Mouse (Mus musculus): Measurements from ENCODE around the gene Slc17a7. TPM values are rescaled to one million over a fixed set of nuclear protein-coding genes. Genes with fewer than 3 reads are reported as not detected.

The Slc17a7 gene
- polyA plus RNA-seq, 1 experiment: 3.6 TPM

GRCm38 (mm10) chr7:45211070-45211469 is 47.3 kb downstream of the Slc17a7 start:
- H3K27me3 ChIP-seq (ENCODE audit: control insufficient read depth, insufficient read depth, insufficient read length): peaks cover 9% of the 10 kb centered on the region
- H3ac ChIP-seq (ENCODE audit: control insufficient read depth, insufficient read length): no peak overlapping the region
- H3K36me3 ChIP-seq (ENCODE audit: control insufficient read depth, insufficient read depth): no peaks in the 10 kb centered on the region
- H3K4me3 ChIP-seq: no peak overlapping the region
- no peak overlapping the region for H3K4me2 ChIP-seq (ENCODE audit: low read depth)
- H3K79me2 ChIP-seq (ENCODE audit: control insufficient read depth, insufficient read depth): no peaks in the 10 kb centered on the region
- no peak for TF ChIP-seq TCF3 (IDR thresholded peaks at IDR 0.05; ENCODE audit: insufficient read length, low read depth)
- TF ChIP-seq CEBPB (IDR thresholded peaks at IDR 0.05; ENCODE audit: insufficient read depth, poor library complexity, severe bottlenecking): no peak

- H3K36me3 ChIP-seq (ENCODE audit: control insufficient read depth, insufficient read depth): no peaks in the 10 kb centered on the region
- no peak within 1 kb of the TSS for H3K4me2 ChIP-seq (ENCODE audit: low read depth)
- H3K27me3 ChIP-seq (ENCODE audit: control insufficient read depth, insufficient read depth, insufficient read length): peaks cover 7% of the 10 kb centered on the region
- H3ac ChIP-seq (ENCODE audit: control insufficient read depth, insufficient read length): no peak within 1 kb of the TSS
- H3K79me2 ChIP-seq (ENCODE audit: control insufficient read depth, insufficient read depth): no peaks in the 10 kb centered on the region
- TF ChIP-seq TCF3 (IDR thresholded peaks at IDR 0.05; ENCODE audit: insufficient read length, low read depth): no peak
- TF ChIP-seq USF1 (IDR thresholded peaks at IDR 0.05; ENCODE audit: low read depth): no peak
- no peak for TF ChIP-seq REST (IDR thresholded peaks at IDR 0.05; ENCODE audit: insufficient read depth, insufficient read length)
- no peak for TF ChIP-seq SRF (IDR thresholded peaks at IDR 0.05; ENCODE audit: control insufficient read depth, insufficient read length, low read depth)
- no peak for TF ChIP-seq POLR2AphosphoS2 (IDR thresholded peaks at IDR 0.05; ENCODE audit: insufficient read length, low read depth)
- no peak for TF ChIP-seq TCF12 (IDR thresholded peaks at IDR 0.05; ENCODE audit: insufficient read depth, poor library complexity, severe bottlenecking)
- TF ChIP-seq POLR2A (IDR thresholded peaks at IDR 0.05; ENCODE audit: insufficient read length, low read depth): no peak
- H3K4me3 ChIP-seq: no peak within 1 kb of the TSS
Measured at GRCm38 (mm10) chr7:45211851-45212251, 48.1 kb downstream of the Slc17a7 start, which contains the start of gene Dkkl1. TSS of gene Dkkl1 (minus strand) at chr7:45212147.

GRCm38 (mm10) chr7:45212356-45212755 is 48.6 kb downstream of the Slc17a7 start:
- Histone ChIP-seq H3K4me3 (no peak overlapping the region), H3K79me2 (ENCODE audit: control insufficient read depth, insufficient read depth) (no peaks in the 10 kb centered on the region), H3K27me3 (ENCODE audit: control insufficient read depth, insufficient read depth, insufficient read length) (peaks cover 7% of the 10 kb centered on the region), H3K36me3 (ENCODE audit: control insufficient read depth, insufficient read depth) (no peaks in the 10 kb centered on the region), H3K4me2 (ENCODE audit: low read depth) (no peak overlapping the region), H3ac (ENCODE audit: control insufficient read depth, insufficient read length) (no peak overlapping the region)
- TF ChIP-seq USF1 (IDR thresholded peaks at IDR 0.05; ENCODE audit: low read depth) (no peak), E2F4 (IDR thresholded peaks at IDR 0.05; ENCODE audit: insufficient read depth) (no peak), POLR2AphosphoS2 (IDR thresholded peaks at IDR 0.05; ENCODE audit: insufficient read length, low read depth) (no peak), CEBPB (IDR thresholded peaks at IDR 0.05; ENCODE audit: insufficient read depth, poor library complexity, severe bottlenecking) (no peak), SRF (IDR thresholded peaks at IDR 0.05; ENCODE audit: control insufficient read depth, insufficient read length, low read depth) (no peak), POLR2A (IDR thresholded peaks at IDR 0.05; ENCODE audit: insufficient read length, low read depth) (no peak), MYOG (IDR thresholded peaks at IDR 0.05; ENCODE audit: control insufficient read depth in 1 of 3, insufficient read depth in 1 of 3, insufficient read length in 2 of 3, low read depth in 2 of 3) (no peak), MYOD1 (IDR thresholded peaks at IDR 0.05; ENCODE audit: control insufficient read depth in 1 of 3, insufficient read length in 2 of 3, low read depth in 2 of 3) (no peak), REST (IDR thresholded peaks at IDR 0.05; ENCODE audit: insufficient read depth, insufficient read length) (no peak), TCF12 (IDR thresholded peaks at IDR 0.05; ENCODE audit: insufficient read depth, poor library complexity, severe bottlenecking) (no peak), MAX (IDR thresholded peaks at IDR 0.05; ENCODE audit: low read depth) (no peak), TCF3 (IDR thresholded peaks at IDR 0.05; ENCODE audit: insufficient read length, low read depth) (no peak)

DNA sequence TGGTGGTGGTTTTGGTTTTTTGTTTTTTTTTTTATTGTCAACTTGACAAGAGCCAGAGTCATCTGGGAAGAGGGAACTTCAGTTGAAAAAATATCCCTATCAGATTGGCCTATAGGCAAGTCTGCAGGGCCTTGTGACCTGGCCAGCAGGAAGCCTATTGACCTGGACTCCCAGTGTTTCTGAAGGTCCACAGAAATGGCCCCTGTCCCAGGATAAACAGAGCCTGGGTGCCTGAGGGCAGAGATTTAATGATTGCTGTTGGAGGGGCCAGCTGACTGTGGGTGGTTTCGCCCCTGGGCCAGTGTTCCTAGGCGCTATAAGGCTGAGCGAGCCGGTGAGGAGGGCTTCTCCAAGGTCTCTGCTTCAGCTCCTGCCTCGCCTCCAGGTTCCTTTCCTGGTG is 50.0 kb downstream of the Slc17a7 start:
- Histone ChIP-seq H3K79me2 (ENCODE audit: control insufficient read depth, insufficient read depth) (no peaks in the 10 kb centered on the region), H3K4me2 (ENCODE audit: low read depth) (no peak overlapping the region), H3K27me3 (ENCODE audit: control insufficient read depth, insufficient read depth, insufficient read length) (peaks cover 7% of the 10 kb centered on the region), H3K4me3 (no peak overlapping the region), H3ac (ENCODE audit: control insufficient read depth, insufficient read length) (no peak overlapping the region), H3K36me3 (ENCODE audit: control insufficient read depth, insufficient read depth) (no peaks in the 10 kb centered on the region)
- no peak for TF ChIP-seq E2F4 (IDR thresholded peaks at IDR 0.05; ENCODE audit: insufficient read depth)
- no peak for TF ChIP-seq SRF (IDR thresholded peaks at IDR 0.05; ENCODE audit: control insufficient read depth, insufficient read length, low read depth)
- no peak for TF ChIP-seq POLR2A (IDR thresholded peaks at IDR 0.05; ENCODE audit: insufficient read length, low read depth)
- no peak for TF ChIP-seq REST (IDR thresholded peaks at IDR 0.05; ENCODE audit: insufficient read depth, insufficient read length)
- no peak for TF ChIP-seq MAX (IDR thresholded peaks at IDR 0.05; ENCODE audit: low read depth)
- no peak for TF ChIP-seq MYOG (IDR thresholded peaks at IDR 0.05; ENCODE audit: control insufficient read depth in 1 of 3, insufficient read depth in 1 of 3, insufficient read length in 2 of 3, low read depth in 2 of 3)
- no peak for TF ChIP-seq POLR2AphosphoS2 (IDR thresholded peaks at IDR 0.05; ENCODE audit: insufficient read length, low read depth)
- no peak for TF ChIP-seq MYOD1 (IDR thresholded peaks at IDR 0.05; ENCODE audit: control insufficient read depth in 1 of 3, insufficient read length in 2 of 3, low read depth in 2 of 3)
- no peak for TF ChIP-seq TCF12 (IDR thresholded peaks at IDR 0.05; ENCODE audit: insufficient read depth, poor library complexity, severe bottlenecking)

DNA sequence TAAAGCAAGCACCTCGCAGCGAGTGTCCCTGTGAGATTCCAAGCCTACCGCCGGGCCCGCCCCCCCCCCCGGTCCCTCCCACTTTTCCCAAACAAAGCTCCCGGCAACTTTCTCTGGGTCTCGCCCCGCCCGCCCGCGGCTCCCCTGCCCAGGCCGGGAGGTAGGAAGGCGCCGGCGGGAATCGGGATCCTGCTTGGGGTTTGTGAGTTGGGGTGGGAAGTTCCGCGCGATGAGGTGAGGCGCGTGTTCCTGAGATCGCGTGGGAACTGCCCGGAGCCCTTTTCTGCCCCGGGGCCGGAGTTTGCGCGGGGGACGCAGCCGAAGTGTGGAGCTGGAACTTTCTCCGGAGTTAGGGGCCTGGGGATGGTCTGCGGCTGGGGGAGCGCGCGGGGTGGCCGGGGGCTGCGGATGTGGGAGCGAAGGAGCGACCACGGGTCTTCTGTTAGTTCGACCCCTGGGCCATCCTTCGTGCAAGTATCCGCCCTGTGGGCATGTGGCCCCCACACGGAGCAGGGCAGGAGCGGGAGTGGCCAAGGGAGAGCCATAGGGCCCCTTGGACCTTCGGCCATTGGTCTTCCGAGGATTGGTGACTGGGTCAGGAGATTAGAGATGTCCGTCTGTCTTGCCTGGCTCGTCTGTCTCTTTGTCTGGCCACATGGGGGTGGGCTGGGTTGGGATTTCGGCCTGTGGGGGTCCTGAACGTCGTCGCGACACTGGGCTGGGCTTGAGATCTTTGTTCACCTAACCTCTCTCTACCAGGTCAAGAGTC is 52.1 kb downstream of the Slc17a7 start, which contains the start of gene Tead2:
Gene Tead2 (plus strand): TSS at position 81 of the 769 bp plus-strand sequence.
- Histone ChIP-seq H3ac (ENCODE audit: control insufficient read depth, insufficient read length) (no peak within 1 kb of the TSS), H3K4me2 (ENCODE audit: low read depth) (peak within 1 kb of the TSS; percentile 90), H3K27me3 (ENCODE audit: control insufficient read depth, insufficient read depth, insufficient read length) (no peaks in the 10 kb centered on the region), H3K79me2 (ENCODE audit: control insufficient read depth, insufficient read depth) (no peaks in the 10 kb centered on the region), H3K4me3 (peak within 1 kb of the TSS; percentile 58), H3K36me3 (ENCODE audit: control insufficient read depth, insufficient read depth) (no peaks in the 10 kb centered on the region)
- TF ChIP-seq POLR2AphosphoS2 (IDR thresholded peaks at IDR 0.05; ENCODE audit: insufficient read length, low read depth): peak; percentile 21
- no peak for TF ChIP-seq CEBPB (IDR thresholded peaks at IDR 0.05; ENCODE audit: insufficient read depth, poor library complexity, severe bottlenecking)

Data from myocyte (in vitro differentiated cells).